Mouse (Mus musculus) forebrain, embryonic 11.5 days (tissue): ENCODE measurements around the gene Ddb2. TPM values are rescaled to one million over a fixed set of nuclear protein-coding genes. Genes with fewer than 3 reads are reported as not detected.

ENCODE experiments used
- ATAC-seq: fragments of 200-750 bp; cut with Nextera tagmentation; replicated peaks from 2 replicates; pipeline ENCODE4 v1.8.0; 2017; ENCODE audit warnings: moderate TSS enrichment; ENCODE audit not compliant: low FRiP score
- DNase-seq: peaks from one replicate; pipeline ENCODE4 v3.0.0-alpha.2; 2017; ENCODE audit warnings: low spot score
- H3K27ac ChIP-seq: fragments of 300-500 bp; sonication (generic); 2 replicates; pipeline ENCODE4 v1.5.1; 2014; ENCODE audit warnings: low read depth, low read length
- H3K27me3 ChIP-seq: fragments of 300-500 bp; sonication (generic); 2 replicates; pipeline ENCODE4 v1.6.1; 2014; ENCODE audit warnings: mild to moderate bottlenecking, low read length, mixed read lengths; ENCODE audit not compliant: control insufficient read depth, insufficient read depth
- H3K36me3 ChIP-seq: fragments of 300-500 bp; sonication (generic); 2 replicates; pipeline ENCODE4 v1.6.1; 2014; ENCODE audit warnings: mild to moderate bottlenecking, low read length, moderate library complexity, mixed read lengths; ENCODE audit not compliant: control insufficient read depth, insufficient read depth
- H3K4me1 ChIP-seq: fragments of 300-500 bp; sonication (generic); replicated peaks from 2 replicates; pipeline ENCODE4 v1.6.1; 2014; ENCODE audit warnings: low read length, mixed read lengths; ENCODE audit not compliant: control insufficient read depth, insufficient read depth
- H3K4me2 ChIP-seq: fragments of 300-500 bp; sonication (generic); 2 replicates; pipeline ENCODE4 v1.6.1; 2014; ENCODE audit warnings: low read depth, mild to moderate bottlenecking, low read length, moderate library complexity, mixed read lengths; ENCODE audit not compliant: severe bottlenecking
- H3K4me3 ChIP-seq: fragments of 300-500 bp; sonication (generic); 2 replicates; pipeline ENCODE4 v1.5.1; 2014; ENCODE audit warnings: low read depth, low read length
- H3K9ac ChIP-seq: fragments of 300-500 bp; sonication (generic); 2 replicates; pipeline ENCODE4 v1.6.1; 2014; ENCODE audit warnings: low read length
- H3K9me3 ChIP-seq: fragments of 300-500 bp; sonication (generic); 2 replicates; pipeline ENCODE4 v1.6.1; 2016; ENCODE audit warnings: low read length, mixed read lengths; ENCODE audit not compliant: control insufficient read depth
- WGBS: fragments of 180-500 bp; shearing (Covaris S2); extraction: QIAGEN DNeasy Blood & Tissue Kit; methylation state at CpG from one replicate; pipeline ENCODE4 v1.1.7; 2014; 5-methylcytosine and 5-hydroxymethylcytosine counted together
- polyA plus RNA-seq: library from polyadenylated mRNA; unstranded; fragments of >200 nt; fragmentation: Nextera tagmentation; extraction: Ambion mirVana; gene quantifications from 2 replicates; pipeline ENCODE4 v1.2.1, GENCODE M21; 2014

Gene Ddb2
- polyA plus RNA-seq, 1 experiment from 2014 or later, result 9.9 TPM

GRCm38 (mm10) chr2:91186208-91186607 is 50.6 kb downstream of the Ddb2 start:
- Histone ChIP-seq H3K9ac (no peak overlapping the region), H3K27ac (no peak overlapping the region), H3K27me3 (no peaks in the 10 kb centered on the region), H3K4me1 (peaks cover 7% of the 10 kb centered on the region; the same call in 1 of the 2 replicates), H3K36me3 (no peaks in the 10 kb centered on the region), H3K4me2 (no peak overlapping the region), H3K4me3 (no peak overlapping the region), H3K9me3 (no peaks in the 10 kb centered on the region)
- WGBS, result 90% methylated on average over 1 of the region's 1 CpGs
- ATAC-seq (no peak), DNase-seq (no peak)

DNA sequence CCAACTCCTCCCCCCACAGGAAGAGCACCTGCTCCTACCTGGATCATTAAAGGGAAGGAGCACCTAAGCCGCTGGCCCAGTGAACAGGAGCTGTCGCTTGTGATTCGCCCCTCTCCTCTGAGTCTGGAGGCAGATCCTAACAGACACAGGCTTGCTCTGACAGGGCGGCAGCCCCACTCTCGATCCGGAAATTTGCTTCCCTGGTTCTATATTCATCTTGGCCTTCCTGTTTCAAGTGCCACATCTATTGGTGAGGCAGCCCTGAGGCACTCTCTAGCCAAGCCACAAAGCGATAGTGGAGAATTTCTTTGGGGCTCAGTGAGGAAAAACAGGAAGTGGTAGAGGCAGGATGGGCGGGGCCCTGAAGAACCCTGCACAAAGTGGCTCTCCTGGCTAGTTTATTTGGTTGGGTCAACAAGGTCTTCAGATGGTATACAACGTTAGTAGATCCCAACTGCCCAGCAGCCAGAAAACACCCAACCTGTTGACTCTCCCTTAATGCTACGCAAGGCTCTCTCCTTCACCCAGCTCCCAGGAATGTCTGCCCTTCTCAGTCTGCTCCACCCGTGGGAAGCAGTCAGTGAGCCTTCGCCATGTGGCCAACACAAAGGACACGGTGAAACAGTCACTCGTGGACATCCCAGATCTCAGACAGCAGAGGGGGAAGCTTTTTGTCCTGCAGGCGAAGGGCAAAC is 52.9 kb downstream of the Ddb2 start, which contains the start of gene Madd:
Madd (minus strand) TSS at position 127 of the 695 bp plus-strand sequence.
- 67% methylated on average over 15 of the region's 15 CpGs for WGBS

GRCm38 (mm10) chr2:91183148-91183513 is 53.7 kb downstream of the Ddb2 start:
- DNase-seq (peak; percentile 97), ATAC-seq (peak; percentile 95)
- peak overlapping the region; percentile 70; the same call in 1 of the 2 replicates for H3K27ac ChIP-seq
- H3K36me3 ChIP-seq, result no peaks in the 10 kb centered on the region
- peak overlapping the region; percentile 79 for H3K9ac ChIP-seq
- peak overlapping the region; percentile 91 for H3K4me3 ChIP-seq
- H3K4me2 ChIP-seq, result peak overlapping the region; percentile 80
- WGBS, result 0% methylated on average over 9 of the region's 9 CpGs
- no peaks in the 10 kb centered on the region for H3K27me3 ChIP-seq
- no peaks in the 10 kb centered on the region for H3K9me3 ChIP-seq
- H3K4me1 ChIP-seq, result peaks cover 7% of the 10 kb centered on the region; the same call in 1 of the 2 replicates

More for the DNA sequence above, 52.9 kb downstream of the Ddb2 start, which contains the start of gene Madd:
- Histone ChIP-seq H3K4me2 (peak within 1 kb of the TSS; percentile 80), H3K4me3 (peak within 1 kb of the TSS; percentile 91), H3K4me1 (peaks cover 7% of the 10 kb centered on the region; the same call in 1 of the 2 replicates), H3K27me3 (no peaks in the 10 kb centered on the region), H3K9me3 (no peaks in the 10 kb centered on the region), H3K9ac (peak within 1 kb of the TSS; percentile 79), H3K27ac (peak within 1 kb of the TSS; percentile 70), H3K36me3 (no peaks in the 10 kb centered on the region)
- no peak for ATAC-seq
- DNase-seq, result no peak

DNA sequence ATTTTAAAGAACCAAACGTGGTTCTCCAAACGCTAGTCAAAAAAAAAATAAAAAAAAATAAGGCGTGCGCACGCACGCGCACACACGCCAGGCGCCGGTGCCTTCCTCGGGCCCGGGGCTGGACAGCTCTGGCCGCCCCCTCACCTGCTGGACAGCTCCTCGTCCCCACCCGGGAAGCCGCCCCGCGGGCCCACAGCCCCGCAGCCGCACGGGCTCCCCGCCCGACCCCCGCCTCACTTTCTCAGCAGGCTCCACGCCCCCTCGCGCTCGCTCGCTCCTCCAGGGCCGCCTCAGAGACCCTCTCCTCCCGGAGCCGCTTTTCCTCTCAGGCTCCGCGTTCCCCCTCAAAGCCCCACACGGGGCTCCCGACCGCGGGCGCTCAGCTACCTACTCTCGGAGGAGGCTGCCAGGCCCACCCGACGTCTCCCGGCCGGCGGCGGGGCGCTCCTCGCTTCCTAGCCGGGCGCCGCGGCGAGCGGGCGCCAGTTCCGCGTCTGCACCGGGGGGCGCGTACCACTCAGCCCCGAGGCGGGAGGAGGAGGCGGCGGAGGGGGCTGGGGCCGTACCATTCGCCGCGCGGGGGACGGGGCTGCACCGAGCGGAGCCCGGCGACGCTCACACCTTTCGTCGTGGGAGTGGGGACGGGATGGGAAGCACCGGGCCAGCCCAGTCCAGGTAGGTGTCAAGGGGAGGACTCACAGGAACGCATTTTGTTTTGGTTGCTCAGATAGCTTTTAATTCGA is 54.2 kb downstream of the Ddb2 start:
- Histone ChIP-seq H3K27ac (peak overlapping the region; percentile 70), H3K9me3 (no peaks in the 10 kb centered on the region), H3K4me3 (peak overlapping the region; percentile 91), H3K4me1 (peaks cover 7% of the 10 kb centered on the region; the same call in 1 of the 2 replicates), H3K36me3 (no peaks in the 10 kb centered on the region), H3K4me2 (peak overlapping the region; percentile 80), H3K27me3 (no peaks in the 10 kb centered on the region), H3K9ac (peak overlapping the region; percentile 79)
- ATAC-seq, result peak; percentile 96
- under 1% methylated on average over 71 of the region's 81 CpGs for WGBS
- peak; percentile 94 for DNase-seq

GRCm38 (mm10) chr2:91182016-91182404 is 54.8 kb downstream of the Ddb2 start:
- H3K4me3 ChIP-seq, result peak overlapping the region; percentile 91
- H3K4me1 ChIP-seq, result peaks cover 7% of the 10 kb centered on the region; the same call in 1 of the 2 replicates
- 16% methylated on average over 8 of the region's 8 CpGs for WGBS
- H3K4me2 ChIP-seq, result peak overlapping the region; percentile 80
- H3K9ac ChIP-seq, result peak overlapping the region; percentile 79
- DNase-seq (no peak), ATAC-seq (no peak)
- H3K36me3 ChIP-seq, result no peaks in the 10 kb centered on the region
- H3K27me3 ChIP-seq, result no peaks in the 10 kb centered on the region
- H3K9me3 ChIP-seq, result no peaks in the 10 kb centered on the region
- no peak overlapping the region for H3K27ac ChIP-seq

DNA sequence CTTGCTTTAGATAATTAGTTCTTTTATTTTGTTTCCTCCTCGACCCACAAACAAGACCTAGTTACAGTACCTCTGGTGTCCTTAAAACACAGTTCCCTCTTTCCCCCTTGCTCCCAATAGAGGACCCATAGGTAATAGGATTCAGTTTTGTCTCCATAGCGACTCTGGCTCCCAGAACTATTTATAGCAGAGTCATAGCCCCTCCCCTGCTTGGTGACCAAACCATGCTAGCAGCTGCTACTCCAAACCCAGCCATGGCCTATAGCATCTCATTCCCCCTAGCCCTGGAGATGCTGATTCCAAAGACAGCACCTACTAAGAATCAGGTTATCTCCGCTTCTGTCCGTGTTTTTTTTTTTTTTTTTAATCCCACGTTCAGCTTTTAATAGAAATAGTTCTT is 56.1 kb downstream of the Ddb2 start:
- Histone ChIP-seq H3K36me3 (no peaks in the 10 kb centered on the region), H3K4me1 (peaks cover 7% of the 10 kb centered on the region; the same call in 1 of the 2 replicates), H3K9ac (no peak overlapping the region), H3K27me3 (no peaks in the 10 kb centered on the region), H3K9me3 (no peaks in the 10 kb centered on the region), H3K27ac (no peak overlapping the region), H3K4me3 (no peak overlapping the region), H3K4me2 (no peak overlapping the region)
- DNase-seq (no peak), ATAC-seq (no peak)
- WGBS, result 75% methylated on average over 5 of the region's 5 CpGs

DNA sequence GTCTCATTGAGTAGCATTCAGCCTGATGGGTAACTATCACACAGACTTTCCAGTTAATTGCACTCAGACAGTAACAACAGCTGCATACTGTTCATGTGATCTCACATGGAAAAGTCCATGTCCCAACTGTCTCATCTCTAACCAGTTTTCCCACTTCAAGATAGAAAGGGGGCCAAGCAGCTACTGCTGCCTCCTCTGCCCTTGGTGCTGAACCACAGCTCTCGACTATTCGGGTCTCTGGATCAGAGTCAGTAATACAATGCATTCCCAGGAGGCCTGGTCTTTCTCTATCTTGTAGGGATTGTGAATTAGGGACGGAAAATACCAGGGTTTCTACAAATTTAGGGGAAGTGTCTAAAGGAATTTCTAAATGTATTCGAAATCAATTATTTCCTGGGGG is 57.0 kb downstream of the Ddb2 start:
- Histone ChIP-seq H3K27ac (no peak overlapping the region), H3K4me3 (no peak overlapping the region), H3K27me3 (no peaks in the 10 kb centered on the region), H3K4me2 (no peak overlapping the region), H3K36me3 (no peaks in the 10 kb centered on the region), H3K4me1 (peaks cover 7% of the 10 kb centered on the region; the same call in 1 of the 2 replicates), H3K9ac (no peak overlapping the region), H3K9me3 (no peaks in the 10 kb centered on the region)
- 46% methylated on average over 4 of the region's 4 CpGs for WGBS
- ATAC-seq (no peak), DNase-seq (no peak)

DNA sequence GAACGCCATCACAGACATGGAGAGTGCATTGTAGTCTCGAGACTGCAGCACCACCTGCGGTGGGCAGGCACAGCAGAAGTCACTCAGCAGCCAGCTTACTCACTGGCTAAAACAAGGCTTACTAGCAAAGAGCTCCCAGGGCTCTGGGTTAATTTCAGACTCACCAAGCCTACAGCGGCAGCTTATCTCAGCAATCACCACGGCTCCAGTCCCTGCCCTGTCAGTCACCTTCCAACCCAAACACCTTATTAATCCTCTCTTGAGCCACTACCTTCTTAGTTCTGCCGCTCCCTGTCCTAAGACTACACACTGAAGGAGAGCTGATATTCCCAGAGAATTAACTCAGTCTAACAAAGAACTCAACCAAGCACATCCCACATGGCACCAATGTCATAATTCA is 60.5 kb downstream of the Ddb2 start:
- H3K36me3 ChIP-seq, result no peaks in the 10 kb centered on the region; the same call in 1 of the 2 replicates
- H3K27me3 ChIP-seq, result no peaks in the 10 kb centered on the region
- no peak overlapping the region for H3K9ac ChIP-seq
- DNase-seq (no peak), ATAC-seq (no peak)
- 78% methylated on average over 6 of the region's 6 CpGs for WGBS
- no peak overlapping the region for H3K27ac ChIP-seq
- H3K4me1 ChIP-seq, result no peaks in the 10 kb centered on the region
- no peak overlapping the region for H3K4me3 ChIP-seq
- no peaks in the 10 kb centered on the region for H3K9me3 ChIP-seq
- no peak overlapping the region for H3K4me2 ChIP-seq
